Mouse (Mus musculus) MEL (cell line): ENCODE measurements around the gene Kidins220. TPM values are rescaled to one million over a fixed set of nuclear protein-coding genes. Genes with fewer than 3 reads are reported as not detected.

Experiments used
- DNase-seq: peaks from one replicate; pipeline ENCODE4 v3.0.0; 2011; ENCODE audit warnings: low read depth, low spot score
- H3K27ac ChIP-seq: 2 replicates; pipeline ENCODE4 v1.5.1; 2012; ENCODE audit warnings: low read depth, mild to moderate bottlenecking, control low read depth, low read length, moderate library complexity; ENCODE audit not compliant: control insufficient read depth
- H3K27me3 ChIP-seq, 2 experiments: fragments of 150-350 bp in 1 of 2; sonication (generic) in 1 of 2; 2 replicates each; pipeline ENCODE4 v1.6.1; 2012; ENCODE audit warnings: low read length in 2 of 2, mild to moderate bottlenecking in 2 of 2, improper control_type of control experiment in 1 of 2, moderate library complexity in 1 of 2; ENCODE audit not compliant: insufficient read depth in 2 of 2, control insufficient read depth in 1 of 2
- H3K36me3 ChIP-seq, 2 experiments: 2 replicates each; pipeline ENCODE4 v1.6.1; 2012 to 2014; ENCODE audit warnings: low read length in 2 of 2, improper control_type of control experiment in 1 of 2, inconsistent platforms in 1 of 2, mild to moderate bottlenecking in 1 of 2; ENCODE audit not compliant: insufficient read depth in 2 of 2, control insufficient read depth in 1 of 2
- H3K4me1 ChIP-seq, 2 experiments: fragments of 150-350 bp in 1 of 2; sonication (generic) in 1 of 2; 2 replicates each; pipeline ENCODE4 v1.6.1; 2012; ENCODE audit warnings: low read length in 2 of 2, improper control_type of control experiment in 1 of 2, mild to moderate bottlenecking in 1 of 2; ENCODE audit not compliant: insufficient read depth in 2 of 2, control insufficient read depth in 1 of 2
- H3K4me3 ChIP-seq, 2 experiments: fragments of 150-350 bp in 1 of 2; sonication (generic) in 1 of 2; 2 replicates each; pipeline ENCODE4 v1.5.1; 2012; ENCODE audit warnings: low read depth in 2 of 2, low read length in 2 of 2, mild to moderate bottlenecking in 2 of 2, moderate library complexity in 2 of 2, control low read depth in 1 of 2, improper control_type of control experiment in 1 of 2; ENCODE audit not compliant: control insufficient read depth in 1 of 2, insufficient read depth in 1 of 2
- H3K79me2 ChIP-seq: 2 replicates; pipeline ENCODE4 v1.6.1; 2012; ENCODE audit warnings: mild to moderate bottlenecking, low read length, moderate library complexity; ENCODE audit not compliant: control insufficient read depth, poor library complexity, insufficient read depth
- H3K9ac ChIP-seq: 2 replicates; pipeline ENCODE4 v1.6.1; 2012; ENCODE audit warnings: low read depth, mild to moderate bottlenecking, control low read depth, low read length, moderate library complexity; ENCODE audit not compliant: control insufficient read depth, poor library complexity, severe bottlenecking
- H3K9me3 ChIP-seq: fragments of 150-350 bp; sonication (generic); replicated peaks from 2 replicates; pipeline ENCODE4 v1.6.1; 2012; ENCODE audit warnings: mild to moderate bottlenecking, low read length, improper control_type of control experiment, moderate library complexity; ENCODE audit not compliant: insufficient read depth
- BHLHE40 ChIP-seq: IDR thresholded peaks from 2 replicates; pipeline ENCODE4 v1.6.1; 2012; ENCODE audit warnings: low read depth, mild to moderate bottlenecking, inconsistent platforms, low read length, improper control_type of control experiment, borderline replicate concordance
- CHD2 ChIP-seq: IDR thresholded peaks from 2 replicates; pipeline ENCODE4 v1.6.1; 2011; ENCODE audit warnings: low read length, improper control_type of control experiment
- EP300 ChIP-seq, 2 experiments: IDR thresholded peaks; 2 replicates each; pipeline ENCODE4 v1.6.1; 2011; ENCODE audit warnings: improper control_type of control experiment in 2 of 2, low read length in 2 of 2, low read depth in 1 of 2, mild to moderate bottlenecking in 1 of 2
- ETS1 ChIP-seq: IDR thresholded peaks from 2 replicates; pipeline ENCODE4 v1.6.1; 2012; ENCODE audit warnings: low read depth, mild to moderate bottlenecking, inconsistent platforms, low read length, improper control_type of control experiment, moderate library complexity
- GABPA ChIP-seq: IDR thresholded peaks from 2 replicates; pipeline ENCODE4 v1.6.1; 2012; ENCODE audit warnings: low read depth, mild to moderate bottlenecking, inconsistent platforms, low read length, improper control_type of control experiment, moderate library complexity
- JUND ChIP-seq: IDR thresholded peaks from 2 replicates; pipeline ENCODE4 v1.6.1; 2011; ENCODE audit warnings: low read depth, mild to moderate bottlenecking, improper control_type of control experiment, low read length
- KAT2A ChIP-seq: conservative IDR thresholded peaks from 2 replicates; pipeline ENCODE4 v1.6.1; 2012; ENCODE audit warnings: low read depth, low read length, improper control_type of control experiment, inconsistent platforms
- MAFK ChIP-seq: IDR thresholded peaks from 2 replicates; pipeline ENCODE4 v1.6.1; 2011; ENCODE audit warnings: low read depth, mild to moderate bottlenecking, low read length, improper control_type of control experiment, borderline replicate concordance
- MAX ChIP-seq: IDR thresholded peaks from 2 replicates; pipeline ENCODE4 v1.6.1; 2011; ENCODE audit warnings: low read length, improper control_type of control experiment
- MAZ ChIP-seq: IDR thresholded peaks from 2 replicates; pipeline ENCODE4 v1.6.1; 2012; ENCODE audit warnings: low read depth, mild to moderate bottlenecking, inconsistent platforms, low read length, improper control_type of control experiment
- MEF2A ChIP-seq: IDR thresholded peaks from 2 replicates; pipeline ENCODE4 v1.6.1; 2014; ENCODE audit warnings: low read depth, mild to moderate bottlenecking, inconsistent platforms, low read length, improper control_type of control experiment; ENCODE audit not compliant: poor library complexity, insufficient replicate concordance, severe bottlenecking; ENCODE audit errors: extremely low read depth
- MYC ChIP-seq: IDR thresholded peaks from 2 replicates; pipeline ENCODE4 v1.6.1; 2011; ENCODE audit warnings: low read depth, mild to moderate bottlenecking, low read length, improper control_type of control experiment, moderate library complexity
- NELFE ChIP-seq: IDR thresholded peaks from 2 replicates; pipeline ENCODE4 v1.6.1; 2011; ENCODE audit warnings: low read depth, low read length, improper control_type of control experiment
- NRF1 ChIP-seq: IDR thresholded peaks from 2 replicates; pipeline ENCODE4 v1.6.1; 2014; ENCODE audit warnings: low read depth, mild to moderate bottlenecking, inconsistent platforms, low read length, improper control_type of control experiment, moderate library complexity; ENCODE audit not compliant: poor library complexity, insufficient read depth, severe bottlenecking
- POLR2A ChIP-seq, 2 experiments: IDR thresholded peaks; 2 replicates each; pipeline ENCODE4 v1.6.1; 2011 to 2012; ENCODE audit warnings: low read length in 2 of 2, mild to moderate bottlenecking in 2 of 2, control low read depth in 1 of 2, improper control_type of control experiment in 1 of 2, low read depth in 1 of 2, moderate library complexity in 1 of 2; ENCODE audit not compliant: control insufficient read depth in 1 of 2, insufficient read depth in 1 of 2, poor library complexity in 1 of 2
- POLR2AphosphoS5 ChIP-seq: IDR thresholded peaks from 2 replicates; pipeline ENCODE4 v1.6.1; 2012; ENCODE audit warnings: low read depth, borderline replicate concordance, mild to moderate bottlenecking, inconsistent platforms, low read length, moderate library complexity, mixed read lengths
- RAD21 ChIP-seq: IDR thresholded peaks from 2 replicates; pipeline ENCODE4 v1.6.1; 2011; ENCODE audit warnings: mild to moderate bottlenecking, low read depth, low read length, improper control_type of control experiment
- RCOR1 ChIP-seq: IDR thresholded peaks from 2 replicates; pipeline ENCODE4 v1.6.1; 2012; ENCODE audit warnings: low read depth, mild to moderate bottlenecking, inconsistent platforms, low read length, improper control_type of control experiment
- SMC3 ChIP-seq: IDR thresholded peaks from 2 replicates; pipeline ENCODE4 v1.6.1; 2011; ENCODE audit warnings: low read depth, low read length, improper control_type of control experiment
- TAL1 ChIP-seq: IDR thresholded peaks from 2 replicates; pipeline ENCODE4 v1.6.1; 2012; ENCODE audit warnings: mild to moderate bottlenecking, inconsistent platforms, low read length, moderate library complexity, mixed read lengths
- TCF12 ChIP-seq: IDR thresholded peaks from 2 replicates; pipeline ENCODE4 v1.6.1; 2014; ENCODE audit warnings: low read depth, mild to moderate bottlenecking, inconsistent platforms, low read length, improper control_type of control experiment, moderate library complexity
- UBTF ChIP-seq: IDR thresholded peaks from 2 replicates; pipeline ENCODE4 v1.6.1; 2012; ENCODE audit warnings: low read depth, mild to moderate bottlenecking, inconsistent platforms, low read length, improper control_type of control experiment, moderate library complexity, borderline replicate concordance; ENCODE audit not compliant: insufficient read depth
- USF1 ChIP-seq: IDR thresholded peaks from 2 replicates; pipeline ENCODE4 v1.6.1; 2014; ENCODE audit warnings: low read depth, mild to moderate bottlenecking, inconsistent platforms, low read length, improper control_type of control experiment, moderate library complexity
- ZKSCAN1 ChIP-seq: IDR thresholded peaks from 2 replicates; pipeline ENCODE4 v1.6.1; 2012; ENCODE audit warnings: low read depth, mild to moderate bottlenecking, inconsistent platforms, low read length, improper control_type of control experiment, moderate library complexity
- ZMIZ1 ChIP-seq: IDR thresholded peaks from 2 replicates; pipeline ENCODE4 v1.6.1; 2012; ENCODE audit warnings: low read depth, mild to moderate bottlenecking, inconsistent platforms, low read length, improper control_type of control experiment, moderate library complexity
- ZNF384 ChIP-seq: IDR thresholded peaks from 2 replicates; pipeline ENCODE4 v1.6.1; 2012; ENCODE audit warnings: low read depth, mild to moderate bottlenecking, inconsistent platforms, low read length, improper control_type of control experiment
- polyA plus RNA-seq, 2 experiments: library from polyadenylated mRNA; stranded (reverse) in 1 of 2; unstranded in 1 of 2; fragments of >175 nt in 1 of 2; fragments of >200 nt in 1 of 2; gene quantifications; 2 replicates each; pipeline versions ENCODE4 v1.2.1 to v1.2.4; 2012; ENCODE audit warnings: low replicate concordance in 2 of 2, low read depth in 1 of 2; ENCODE audit not compliant: insufficient read length in 2 of 2, insufficient read depth in 1 of 2, missing spikeins in 1 of 2
- total RNA-seq: library from RNA; depleted of rRNA; stranded (reverse); fragments of 300-350 nt; gene quantifications from 2 replicates; pipeline ENCODE4 v1.2.3, GENCODE M21; 2012

Gene Kidins220
- total and polyA plus RNA-seq, 3 experiments, result 26.2 to 124 (median 29.2) TPM

- no peaks in the 10 kb centered on the region for H3K9me3 ChIP-seq
- H3K79me2 ChIP-seq, result no peaks in the 10 kb centered on the region
- no peak overlapping the region for H3K27ac ChIP-seq
- H3K4me3 ChIP-seq, result no peak overlapping the region
- H3K4me1 ChIP-seq, result peaks cover 4 to 10% of the 10 kb centered on the region in 2 experiments
- peaks cover 12 to 15% of the 10 kb centered on the region in 2 experiments for H3K36me3 ChIP-seq
- H3K9ac ChIP-seq, result no peak overlapping the region
- TF ChIP-seq ZNF384, result no peak
- no peak for TF ChIP-seq ZMIZ1
- TF ChIP-seq JUND, result no peak
- TF ChIP-seq MAX, result no peak
- TF ChIP-seq USF1, result no peak
- TF ChIP-seq NRF1, result no peak
- no peak for TF ChIP-seq RCOR1
- no peak for TF ChIP-seq GABPA
- no peak for TF ChIP-seq EP300 (IDR thresholded peaks at IDR 0.05; ENCODE audit: low read depth in 1 of 2, low read length in 2 of 2)
- no peak for TF ChIP-seq TAL1
- no peak for TF ChIP-seq NELFE
- no peak for TF ChIP-seq RAD21
- no peak for DNase-seq
- H3K27me3 ChIP-seq, result no peaks in the 10 kb centered on the region
Observed at GRCm38 (mm10) chr12:25037222-25037621, 62.5 kb downstream of the Kidins220 start.

GRCm38 (mm10) chr12:25037681-25038472 lies 63.2 kb downstream of the Kidins220 start:
- H3K79me2 ChIP-seq, result no peaks in the 10 kb centered on the region
- H3K36me3 ChIP-seq, result peaks cover 10 to 15% of the 10 kb centered on the region in 2 experiments
- H3K4me1 ChIP-seq, result peaks cover 4 to 10% of the 10 kb centered on the region in 2 experiments
- DNase-seq, result no peak
- H3K9ac ChIP-seq, result no peak overlapping the region
- H3K27ac ChIP-seq, result no peak overlapping the region
- H3K4me3 ChIP-seq, result no peak overlapping the region
- TF ChIP-seq MAFK (no peak), MAZ (no peak), SMC3 (no peak), CHD2 (no peak), ETS1 (no peak), BHLHE40 (no peak), RCOR1 (no peak), ZMIZ1 (no peak), ZKSCAN1 (no peak), MEF2A (no peak), POLR2A (IDR thresholded peaks at IDR 0.05; ENCODE audit: control insufficient read depth in 1 of 2, insufficient read depth in 1 of 2, low read depth in 1 of 2, low read length in 2 of 2, poor library complexity in 1 of 2) (no peak), TCF12 (no peak), MYC (no peak), POLR2AphosphoS5 (no peak), KAT2A (no peak), UBTF (no peak), NELFE (no peak), NRF1 (no peak)
- TF ChIP-seq, all 39 proteins: peak for 0
- Histone ChIP-seq H3K27me3 (no peaks in the 10 kb centered on the region), H3K9me3 (no peaks in the 10 kb centered on the region)
